Mouse (Mus musculus) liver, adult 2 months (tissue): ENCODE results near the gene Kcnmb2. TPM values are rescaled to one million over a fixed set of nuclear protein-coding genes. Genes with fewer than 3 reads are reported as not detected.

Source experiments
- DNase-seq: peaks from one replicate; pipeline ENCODE4 v3.0.0-alpha.2; 2011; ENCODE audit warnings: low read depth, low spot score; ENCODE audit errors: extremely low read depth
- H3K27ac ChIP-seq: fragments of 200-500 bp; replicated peaks from 2 replicates; pipeline ENCODE4 v1.5.1; 2012; ENCODE audit warnings: low read depth, mild to moderate bottlenecking, control low read depth, inconsistent platforms, low read length; ENCODE audit not compliant: insufficient read depth
- H3K27me3 ChIP-seq: fragments of 200-500 bp; 2 replicates; pipeline ENCODE4 v1.6.1; 2012; ENCODE audit warnings: mild to moderate bottlenecking, moderate library complexity, low read length, inconsistent platforms; ENCODE audit not compliant: control insufficient read depth, insufficient read depth
- H3K36me3 ChIP-seq: fragments of 200-500 bp; 2 replicates; pipeline ENCODE4 v1.6.1; 2012; ENCODE audit warnings: low read length, inconsistent platforms; ENCODE audit not compliant: control insufficient read depth, insufficient read depth
- H3K4me1 ChIP-seq: fragments of 200-500 bp; 2 replicates; pipeline ENCODE4 v1.6.1; 2011; ENCODE audit warnings: low read length; ENCODE audit not compliant: control insufficient read depth, insufficient read depth
- H3K4me3 ChIP-seq: fragments of 200-500 bp; 2 replicates; pipeline ENCODE4 v1.5.1; 2011; ENCODE audit warnings: low read depth, mild to moderate bottlenecking, control low read depth, low read length, moderate library complexity; ENCODE audit not compliant: insufficient read depth
- H3K79me2 ChIP-seq: fragments of 200-500 bp; 2 replicates; pipeline ENCODE4 v1.6.1; 2012; ENCODE audit warnings: inconsistent platforms, mild to moderate bottlenecking, low read length, moderate library complexity; ENCODE audit not compliant: control insufficient read depth, insufficient read depth
- H3K9ac ChIP-seq: fragments of 200-500 bp; 2 replicates; pipeline ENCODE4 v1.6.1; 2012; ENCODE audit warnings: low read depth, mild to moderate bottlenecking, control low read depth, inconsistent platforms, low read length
- CTCF ChIP-seq: fragments of 200-500 bp; IDR thresholded peaks from 2 replicates; pipeline ENCODE4 v1.5.1; 2011; ENCODE audit warnings: low read depth, low read length, control low read depth
- POLR2A ChIP-seq: fragments of 200-500 bp; IDR thresholded peaks from 2 replicates; pipeline ENCODE4 v1.6.1; 2011; ENCODE audit warnings: low read length, control low read depth; ENCODE audit not compliant: insufficient read depth; ENCODE audit errors: extremely low read depth
- WGBS: fragments of 180-500 bp; shearing (Covaris S2); methylation state at CpG from one replicate; pipeline ENCODE4 v1.1.7; 2018; 5-methylcytosine and 5-hydroxymethylcytosine counted together
- polyA plus RNA-seq: library from polyadenylated mRNA; depleted of rRNA; stranded (reverse); fragments of >200 nt; gene quantifications from 2 replicates; pipeline ENCODE4 v1.2.3, GENCODE M21; 2012
- total RNA-seq: library from RNA; depleted of rRNA; stranded (reverse); fragments of >200 nt; gene quantifications from 2 replicates; pipeline ENCODE4 v1.2.3, GENCODE M21; 2014

The Kcnmb2 gene
- total and polyA plus RNA-seq, 2 experiments: 0.05 TPM; not detected in 1

GRCm38 (mm10) chr3:32128391-32128790, 226.1 kb downstream of the Kcnmb2 start:
- H3K4me1 ChIP-seq: no peaks in the 10 kb centered on the region
- no peak for TF ChIP-seq POLR2A
- no peak for TF ChIP-seq CTCF
- H3K27ac ChIP-seq: no peak overlapping the region
- no peaks in the 10 kb centered on the region for H3K36me3 ChIP-seq
- H3K27me3 ChIP-seq: no peaks in the 10 kb centered on the region
- no peaks in the 10 kb centered on the region for H3K79me2 ChIP-seq
- H3K4me3 ChIP-seq: no peak overlapping the region
- 15% methylated on average over 5 of the region's 5 CpGs for WGBS
- H3K9ac ChIP-seq: no peak overlapping the region
- no peak for DNase-seq

GRCm38 (mm10) chr3:32130696-32131095, 228.4 kb downstream of the Kcnmb2 start:
- Histone ChIP-seq H3K27ac (no peak overlapping the region), H3K36me3 (no peaks in the 10 kb centered on the region), H3K4me3 (no peak overlapping the region), H3K79me2 (no peaks in the 10 kb centered on the region), H3K9ac (no peak overlapping the region), H3K27me3 (no peaks in the 10 kb centered on the region), H3K4me1 (no peaks in the 10 kb centered on the region)
- no peak for DNase-seq
- 47% methylated on average over 1 of the region's 1 CpGs for WGBS
- TF ChIP-seq CTCF: no peak
- TF ChIP-seq POLR2A: no peak

- Histone ChIP-seq H3K9ac (no peak overlapping the region), H3K27me3 (no peaks in the 10 kb centered on the region), H3K36me3 (no peaks in the 10 kb centered on the region), H3K4me3 (no peak overlapping the region), H3K79me2 (no peaks in the 10 kb centered on the region), H3K27ac (no peak overlapping the region), H3K4me1 (no peaks in the 10 kb centered on the region)
- no peak for DNase-seq
- TF ChIP-seq POLR2A (no peak), CTCF (no peak)
- WGBS: 78% methylated on average over 3 of the region's 3 CpGs
Measured at GRCm38 (mm10) chr3:32132395-32133004, 230.2 kb downstream of the Kcnmb2 start.

- DNase-seq: no peak
- Histone ChIP-seq H3K27ac (no peak overlapping the region), H3K36me3 (no peaks in the 10 kb centered on the region), H3K27me3 (no peaks in the 10 kb centered on the region), H3K9ac (no peak overlapping the region), H3K79me2 (no peaks in the 10 kb centered on the region), H3K4me3 (no peak overlapping the region), H3K4me1 (no peaks in the 10 kb centered on the region)
- 81% methylated on average over 5 of the region's 5 CpGs for WGBS
- no peak for TF ChIP-seq CTCF
- TF ChIP-seq POLR2A: no peak
Measured at GRCm38 (mm10) chr3:32144194-32144593, 241.9 kb downstream of the Kcnmb2 start.

- no peak for DNase-seq
- Histone ChIP-seq H3K27me3 (no peaks in the 10 kb centered on the region), H3K27ac (no peak overlapping the region), H3K36me3 (no peaks in the 10 kb centered on the region), H3K79me2 (no peaks in the 10 kb centered on the region), H3K4me3 (no peak overlapping the region), H3K4me1 (no peaks in the 10 kb centered on the region), H3K9ac (no peak overlapping the region)
- 67% methylated on average over 3 of the region's 3 CpGs for WGBS
- no peak for TF ChIP-seq CTCF
- TF ChIP-seq POLR2A: no peak
Measured at GRCm38 (mm10) chr3:32144655-32145054, 242.3 kb downstream of the Kcnmb2 start.

- H3K27ac ChIP-seq: no peak overlapping the region
- no peaks in the 10 kb centered on the region for H3K27me3 ChIP-seq
- TF ChIP-seq POLR2A (no peak), CTCF (no peak)
- whole genome bisulfite sequencing: 86% methylated on average over 4 of the region's 4 CpGs
- H3K9ac ChIP-seq: no peak overlapping the region
- no peak for DNase-seq
- no peaks in the 10 kb centered on the region for H3K36me3 ChIP-seq
- H3K79me2 ChIP-seq: no peaks in the 10 kb centered on the region
- H3K4me3 ChIP-seq: no peak overlapping the region
- no peaks in the 10 kb centered on the region for H3K4me1 ChIP-seq
Measured at GRCm38 (mm10) chr3:32147739-32148138, 245.4 kb downstream of the Kcnmb2 start.
